Mouse (Mus musculus): ENCODE results near the gene Smim11. TPM values are rescaled to one million over a fixed set of nuclear protein-coding genes. Genes with fewer than 3 reads are reported as not detected.

The Smim11 gene
- 13.8 and 15.9 TPM in 2 replicates for polyA plus RNA-seq (2012)

DNA sequence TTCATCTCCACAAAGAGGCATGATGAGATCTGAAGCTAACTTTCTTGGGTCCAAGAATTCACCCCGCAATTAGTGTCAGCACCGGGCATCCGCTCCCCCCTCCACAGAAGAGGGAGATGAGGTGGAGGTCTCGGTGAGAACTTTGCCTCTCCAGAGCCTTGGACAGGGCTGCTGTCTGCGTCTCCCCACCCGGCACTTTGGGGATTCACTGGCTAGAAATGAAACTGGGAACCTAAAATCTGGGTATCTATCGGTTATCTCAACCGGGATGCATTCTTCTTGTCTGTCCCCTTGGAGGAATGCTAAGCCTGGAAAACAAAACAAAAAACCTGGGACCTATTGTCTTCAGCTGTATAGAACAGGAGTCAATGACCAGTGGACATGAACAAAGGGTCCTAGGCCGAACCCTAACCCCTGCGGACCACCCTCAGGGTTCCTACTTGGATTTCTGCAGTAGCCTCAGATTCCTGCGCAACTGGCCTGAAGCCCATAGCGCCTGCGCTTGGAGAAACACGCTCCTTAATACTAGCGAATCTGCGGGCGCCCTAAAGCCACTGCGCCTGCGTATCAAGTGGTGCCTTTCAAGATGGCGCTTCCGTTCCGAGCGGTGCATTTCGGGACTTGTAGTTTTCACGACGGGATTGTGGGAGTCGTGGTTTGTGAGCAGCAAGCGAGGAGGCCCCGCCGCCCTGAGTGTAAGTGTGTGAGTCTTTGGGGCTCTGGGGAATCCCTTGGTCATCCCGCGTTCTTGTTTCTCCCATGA is at the start of gene Smim11:
Gene Smim11, plus strand, starts transcription at position 638 of the 763 bp plus-strand sequence.

GRCm38 (mm10) chr16:92292101-92292500 is 9.0 kb upstream of the Smim11 start, which contains the start of gene Kcne2:
TSS of gene Kcne2 (plus strand) at chr16:92292389.

GRCm38 (mm10) chr16:92321341-92321740 is 20.3 kb downstream of the Smim11 start, which contains the start of gene Fam243:
TSS of gene Fam243 (minus strand) at chr16:92321441.

GRCm38 (mm10) chr16:92359229-92359628 is 58.1 kb downstream of the Smim11 start, which contains the start of gene Kcne1:
TSS of gene Kcne1 (minus strand) at chr16:92359468.

Other genes starting within 250 kb of the Smim11 start
- 17.5 and 19.2 TPM in 2 replicates for gene Mrps6, start 243.0 kb upstream of the Smim11 start, polyA plus RNA-seq (2012)
- gene Gm49711, start 243.0 kb upstream of the Smim11 start, polyA plus RNA-seq (2012), result 1.0 and 2.0 TPM in 2 replicates
- 0.08 and 0.09 TPM in 2 replicates for gene Slc5a3, start 243.0 kb upstream of the Smim11 start, polyA plus RNA-seq (2012)
- not detected in 2 replicates for gene Kcne2, start 8.9 kb upstream of the Smim11 start, polyA plus RNA-seq (2012)
- gene Fam243, start 20.2 kb downstream of the Smim11 start, polyA plus RNA-seq (2012), result not detected in 2 replicates
- gene Kcne1, start 58.2 kb downstream of the Smim11 start, polyA plus RNA-seq (2012), result not detected in 2 replicates
- gene Rcan1, start 169.6 kb downstream of the Smim11 start, polyA plus RNA-seq (2012), result 7.6 and 8.7 TPM in 2 replicates
- 0.02 and 0.05 TPM in 2 replicates for gene Clic6, start 184.4 kb downstream of the Smim11 start, polyA plus RNA-seq (2012)